Mouse (Mus musculus): ENCODE results near the gene Calcb.

- TF ChIP-seq CTCF (IDR thresholded peaks at IDR 0.05; ENCODE audit: extremely low read depth, insufficient read depth, low read length) (no peak), POLR2A (IDR thresholded peaks at IDR 0.05; ENCODE audit: extremely low read depth, insufficient read depth, low read length) (no peak)
These were observed 52.1 kb downstream of the Calcb start for GRCm38 (mm10) chr7:114770586-114770985.
